Mouse (Mus musculus) adrenal gland, adult 8-10 months (tissue): ENCODE data around the gene Clec2h. TPM values are rescaled to one million over a fixed set of nuclear protein-coding genes. Genes with fewer than 3 reads are reported as not detected.

ENCODE experiments used
- total RNA-seq, 4 experiments: library from RNA; stranded (reverse); gene quantifications; 2 replicates each; pipeline ENCODE4 v1.2.4; 2022

Gene Clec2h
- total RNA-seq, 4 experiments from 2014 or later, result 0.67 to 3.1 (median 2.1) TPM

Other genes starting within 250 kb of the Clec2h start
- 10 to 100 TPM; 27.1 to 38.6 (median 34.9) TPM for gene Itfg2, start 237.5 kb upstream of the Clec2h start, total RNA-seq
- 100 to 1,000 TPM; 186 to 394 (median 267) TPM for gene Fkbp4, start 223.7 kb upstream of the Clec2h start, total RNA-seq
- gene Pzp, start 135.7 kb upstream of the Clec2h start, total RNA-seq, result 1 to 10 TPM in 1 of 4 experiments, under 1 TPM in 2, not detected in 1; 0.14 to 1.8 (median 0.73) TPM
- not detected for gene A2ml1, start 80.8 kb upstream of the Clec2h start, total RNA-seq
- gene Klrb1a, start 38.9 kb upstream of the Clec2h start, total RNA-seq, result not detected
- not detected for gene Klrb1, start 60.7 kb downstream of the Clec2h start, total RNA-seq
- gene Klrb1c, start 126.8 kb downstream of the Clec2h start, total RNA-seq, result 1 to 10 TPM in 1 of 4 experiments, under 1 TPM in 3; 0.22 to 1.0 (median 0.56) TPM
- under 1 TPM in 1 of 4 experiments, not detected in 3; 0.54 TPM for gene Gm44511, start 163.9 kb downstream of the Clec2h start, total RNA-seq
- gene Klrb1b, start 163.9 kb downstream of the Clec2h start, total RNA-seq, result under 1 TPM in 2 of 4 experiments, not detected in 2; 0.17 to 0.31 TPM
- under 1 TPM in 3 of 4 experiments, not detected in 1; 0.10 to 0.65 (median 0.22) TPM for gene Clec2i, start 225.2 kb downstream of the Clec2h start, total RNA-seq
- gene BC035044, start 228.7 kb downstream of the Clec2h start, total RNA-seq, result 1 to 10 TPM in 1 of 4 experiments, under 1 TPM in 2, not detected in 1; 0.35 to 1.0 (median 0.59) TPM